Mouse (Mus musculus): ENCODE data around the gene Gm9970. TPM values are rescaled to one million over a fixed set of nuclear protein-coding genes. Genes with fewer than 3 reads are reported as not detected.

Gm9970 gene
- total and polyA plus RNA-seq, 3 experiments, result 0.10 TPM; not detected in 2

DNA sequence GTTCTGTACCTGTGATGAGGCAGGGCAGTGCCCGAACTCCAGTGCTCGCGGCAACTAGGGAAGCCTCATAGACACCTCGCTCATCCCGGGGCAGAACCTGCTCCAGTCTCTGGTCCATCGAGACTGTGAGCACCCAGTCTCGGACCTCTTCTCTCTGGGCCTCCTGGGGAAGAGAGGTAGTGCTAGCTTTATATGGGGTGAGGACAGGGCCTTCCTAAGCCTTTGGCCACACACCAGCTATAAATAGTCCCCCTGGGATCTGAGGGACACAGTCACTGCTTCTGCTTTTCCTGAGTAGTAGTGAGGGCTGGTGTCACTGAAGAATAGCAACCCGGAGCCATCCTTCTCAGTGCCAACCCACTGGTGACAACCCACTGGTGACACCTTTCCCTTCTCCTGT lies 12.8 kb upstream of the Gm9970 start:
- Histone ChIP-seq H3K36me3 (replicated peaks) (peaks cover 87% of the 10 kb centered on the region), H3K4me1 (ENCODE audit: insufficient read depth, low read depth, low read length) (peaks cover 43% of the 10 kb centered on the region), H3K4me3 (ENCODE audit: low read depth, low read length) (no peak overlapping the region), H3K9me3 (replicated peaks) (no peaks in the 10 kb centered on the region), H3K27me3 (ENCODE audit: insufficient read depth, low read length) (no peaks in the 10 kb centered on the region)
- no peak for ATAC-seq (ENCODE audit: extremely low read depth, insufficient number of reproducible peaks, low FRiP score, poor library complexity, severe bottlenecking)
- TF ChIP-seq GATA1 (IDR thresholded peaks at IDR 0.05; ENCODE audit: borderline replicate concordance, low read length) (no peak), POLR2AphosphoS5 (IDR thresholded peaks at IDR 0.05; ENCODE audit: insufficient replicate concordance, low read depth, low read length) (no peak), TAL1 (conservative IDR thresholded peaks at IDR 0.05; ENCODE audit: low read depth, low read length) (no peak), CTCF (IDR thresholded peaks at IDR 0.05; ENCODE audit: low read depth, low read length) (no peak), GATA2 (IDR thresholded peaks at IDR 0.05; ENCODE audit: borderline replicate concordance, low read depth, low read length) (no peak)
- DNase-seq (ENCODE audit: low spot score), result no peak

DNA sequence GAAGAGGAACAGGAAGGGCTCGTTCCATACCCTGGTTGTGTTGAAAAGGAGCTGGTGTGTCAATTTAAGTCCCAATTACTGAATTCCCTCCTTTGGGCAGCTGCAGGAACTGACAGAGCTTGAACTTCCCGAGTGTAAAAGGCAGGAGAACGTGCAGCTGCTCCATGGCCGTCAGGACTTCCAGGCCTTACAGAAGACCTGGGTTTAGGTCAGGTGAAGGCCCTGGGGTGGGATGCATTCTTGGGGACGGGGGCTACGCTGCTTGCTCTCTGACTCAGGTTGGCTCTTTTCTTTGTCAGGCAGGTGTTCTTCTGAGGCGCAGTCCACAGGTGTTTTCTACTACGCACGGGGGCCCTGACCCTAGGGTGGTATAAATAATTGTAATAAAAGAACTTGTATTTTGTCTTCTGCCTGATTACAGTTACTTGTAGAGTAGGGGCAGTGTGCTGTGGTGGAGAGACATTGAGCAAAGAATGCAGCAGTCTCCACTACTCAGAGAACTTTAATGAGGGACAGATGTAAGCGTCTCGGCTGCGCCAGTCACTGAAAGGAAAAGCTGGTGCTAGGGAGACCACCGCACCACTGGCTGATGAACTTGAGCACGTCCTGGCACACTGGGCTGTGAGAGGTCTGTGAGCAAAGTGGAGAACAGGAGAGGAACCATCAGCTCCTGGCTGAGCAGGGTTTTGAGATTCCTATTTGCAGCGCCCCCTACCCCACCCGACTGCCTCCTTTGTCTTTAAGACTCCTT lies 11.9 kb upstream of the Gm9970 start:
- TF ChIP-seq GATA2 (IDR thresholded peaks at IDR 0.05; ENCODE audit: borderline replicate concordance, low read depth, low read length) (no peak), POLR2AphosphoS5 (IDR thresholded peaks at IDR 0.05; ENCODE audit: insufficient replicate concordance, low read depth, low read length) (no peak), TAL1 (conservative IDR thresholded peaks at IDR 0.05; ENCODE audit: low read depth, low read length) (no peak), GATA1 (IDR thresholded peaks at IDR 0.05; ENCODE audit: borderline replicate concordance, low read length) (no peak), CTCF (IDR thresholded peaks at IDR 0.05; ENCODE audit: low read depth, low read length) (no peak)
- Histone ChIP-seq H3K27me3 (ENCODE audit: insufficient read depth, low read length) (no peaks in the 10 kb centered on the region), H3K4me1 (ENCODE audit: insufficient read depth, low read depth, low read length) (peaks cover 43% of the 10 kb centered on the region), H3K9me3 (replicated peaks) (no peaks in the 10 kb centered on the region), H3K4me3 (ENCODE audit: low read depth, low read length) (no peak overlapping the region; the same call in 1 of the 2 replicates), H3K36me3 (replicated peaks) (peaks cover 91% of the 10 kb centered on the region)
- ATAC-seq (ENCODE audit: extremely low read depth, insufficient number of reproducible peaks, low FRiP score, poor library complexity, severe bottlenecking) (no peak), DNase-seq (ENCODE audit: low spot score) (no peak)

DNA sequence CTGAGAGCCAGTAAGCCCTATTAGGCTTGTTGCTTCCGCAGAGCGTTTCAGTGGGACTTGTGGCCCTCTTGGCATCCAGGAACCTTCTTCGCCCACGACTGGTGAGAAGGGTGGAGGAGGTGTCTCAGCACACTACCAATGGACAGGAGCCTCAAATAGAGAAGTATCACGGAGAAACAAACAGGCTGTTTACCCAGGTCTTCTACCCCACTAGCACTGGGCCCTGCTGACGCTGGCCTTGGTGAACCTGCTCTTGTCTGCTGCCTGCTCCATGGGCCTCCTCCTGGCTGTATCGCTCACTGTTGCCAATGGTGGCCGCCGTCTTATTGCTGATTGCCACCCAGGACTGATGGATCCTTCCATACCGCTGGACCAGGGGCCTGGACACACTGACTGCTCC lies 11.1 kb upstream of the Gm9970 start:
- Histone ChIP-seq H3K4me1 (ENCODE audit: insufficient read depth, low read depth, low read length) (peaks cover 43% of the 10 kb centered on the region), H3K9me3 (replicated peaks) (no peaks in the 10 kb centered on the region), H3K4me3 (ENCODE audit: low read depth, low read length) (peak overlapping the region; percentile 77), H3K27me3 (ENCODE audit: insufficient read depth, low read length) (no peaks in the 10 kb centered on the region), H3K36me3 (replicated peaks) (peaks cover 91% of the 10 kb centered on the region)
- TF ChIP-seq POLR2AphosphoS5 (IDR thresholded peaks at IDR 0.05; ENCODE audit: insufficient replicate concordance, low read depth, low read length), result no peak
- no peak for TF ChIP-seq GATA1 (IDR thresholded peaks at IDR 0.05; ENCODE audit: borderline replicate concordance, low read length)
- TF ChIP-seq GATA2 (IDR thresholded peaks at IDR 0.05; ENCODE audit: borderline replicate concordance, low read depth, low read length), result no peak
- no peak for TF ChIP-seq TAL1 (conservative IDR thresholded peaks at IDR 0.05; ENCODE audit: low read depth, low read length)
- no peak for TF ChIP-seq CTCF (IDR thresholded peaks at IDR 0.05; ENCODE audit: low read depth, low read length)
- 0 out of 2 replicates have a peak, but pooled peaks have one; percentile 17 for ATAC-seq (ENCODE audit: extremely low read depth, insufficient number of reproducible peaks, low FRiP score, poor library complexity, severe bottlenecking)
- DNase-seq (ENCODE audit: low spot score), result peak; percentile 13

DNA sequence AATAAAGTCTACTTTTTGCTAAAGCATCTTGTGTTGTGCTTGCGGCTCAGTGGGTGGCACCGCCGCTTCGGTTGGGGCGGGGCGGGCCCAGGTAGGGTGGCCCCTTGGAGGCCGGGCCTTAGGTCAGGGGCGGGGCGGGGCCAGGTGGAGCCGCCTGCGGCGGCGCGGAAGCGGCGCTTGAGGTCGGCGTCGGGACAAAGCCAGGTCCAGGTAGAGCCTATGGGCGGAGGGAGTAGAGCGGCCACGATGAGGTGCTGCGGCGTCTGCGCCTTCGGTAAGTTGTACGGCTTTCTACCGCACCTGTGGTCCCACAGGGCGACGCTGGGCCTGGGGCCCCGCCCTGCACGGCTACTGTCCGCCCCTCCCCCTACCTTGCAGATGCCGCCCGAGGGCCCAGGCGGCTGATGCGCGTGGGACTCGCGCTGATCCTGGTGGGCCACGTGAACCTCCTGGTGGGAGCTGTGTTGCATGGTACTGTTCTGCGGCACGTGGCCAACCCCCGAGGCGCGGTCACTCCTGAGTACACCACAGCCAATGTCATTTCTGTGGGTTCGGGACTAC lies 10.6 kb upstream of the Gm9970 start, which contains the start of gene Krtcap3:
Krtcap3 (plus strand) TSS at position 151 of the 561 bp plus-strand sequence.
- DNase-seq (ENCODE audit: low spot score) (peak; percentile 49), ATAC-seq (ENCODE audit: extremely low read depth, insufficient number of reproducible peaks, low FRiP score, poor library complexity, severe bottlenecking) (peak; percentile 41)
- no peaks in the 10 kb centered on the region for H3K27me3 ChIP-seq (ENCODE audit: insufficient read depth, low read length)
- no peaks in the 10 kb centered on the region for H3K9me3 ChIP-seq (replicated peaks)
- H3K36me3 ChIP-seq (replicated peaks), result peaks cover 93% of the 10 kb centered on the region
- peaks cover 43% of the 10 kb centered on the region for H3K4me1 ChIP-seq (ENCODE audit: insufficient read depth, low read depth, low read length)
- TF ChIP-seq POLR2AphosphoS5 (IDR thresholded peaks at IDR 0.05; ENCODE audit: insufficient replicate concordance, low read depth, low read length) (no peak), GATA1 (IDR thresholded peaks at IDR 0.05; ENCODE audit: borderline replicate concordance, low read length) (no peak), TAL1 (conservative IDR thresholded peaks at IDR 0.05; ENCODE audit: low read depth, low read length) (no peak), CTCF (IDR thresholded peaks at IDR 0.05; ENCODE audit: low read depth, low read length) (no peak), GATA2 (IDR thresholded peaks at IDR 0.05; ENCODE audit: borderline replicate concordance, low read depth, low read length) (no peak)
- peak within 1 kb of the TSS; percentile 77 for H3K4me3 ChIP-seq (ENCODE audit: low read depth, low read length)

DNA sequence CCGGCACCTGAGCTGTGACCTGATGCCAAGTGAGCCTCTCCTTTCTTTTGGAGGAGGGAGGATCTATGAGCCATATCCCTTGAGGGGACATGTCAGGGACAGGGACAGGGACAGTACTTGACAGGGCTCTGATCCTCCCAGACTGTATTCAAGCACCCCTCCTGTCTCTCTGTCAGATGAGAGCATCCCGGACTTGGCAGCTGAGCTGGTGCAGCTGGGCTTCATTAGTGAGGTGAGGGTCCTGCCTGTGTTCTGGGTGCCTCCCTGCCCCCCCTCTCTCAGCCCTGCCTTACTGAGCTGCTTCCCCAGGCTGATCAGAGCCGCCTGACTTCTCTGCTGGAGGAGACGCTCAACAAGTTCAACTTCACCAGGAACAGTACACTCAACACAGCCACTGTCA lies 9.7 kb upstream of the Gm9970 start:
- no peak for TF ChIP-seq GATA2 (IDR thresholded peaks at IDR 0.05; ENCODE audit: borderline replicate concordance, low read depth, low read length)
- TF ChIP-seq TAL1 (conservative IDR thresholded peaks at IDR 0.05; ENCODE audit: low read depth, low read length), result no peak
- no peak for TF ChIP-seq GATA1 (IDR thresholded peaks at IDR 0.05; ENCODE audit: borderline replicate concordance, low read length)
- TF ChIP-seq CTCF (IDR thresholded peaks at IDR 0.05; ENCODE audit: low read depth, low read length), result no peak
- no peak for TF ChIP-seq POLR2AphosphoS5 (IDR thresholded peaks at IDR 0.05; ENCODE audit: insufficient replicate concordance, low read depth, low read length)
- Histone ChIP-seq H3K36me3 (replicated peaks) (peaks cover 94% of the 10 kb centered on the region), H3K4me3 (ENCODE audit: low read depth, low read length) (peak overlapping the region; percentile 77; the same call in 1 of the 2 replicates), H3K4me1 (ENCODE audit: insufficient read depth, low read depth, low read length) (peaks cover 43% of the 10 kb centered on the region), H3K9me3 (replicated peaks) (no peaks in the 10 kb centered on the region), H3K27me3 (ENCODE audit: insufficient read depth, low read length) (no peaks in the 10 kb centered on the region)
- no peak for DNase-seq (ENCODE audit: low spot score)
- ATAC-seq (ENCODE audit: extremely low read depth, insufficient number of reproducible peaks, low FRiP score, poor library complexity, severe bottlenecking), result no peak

DNA sequence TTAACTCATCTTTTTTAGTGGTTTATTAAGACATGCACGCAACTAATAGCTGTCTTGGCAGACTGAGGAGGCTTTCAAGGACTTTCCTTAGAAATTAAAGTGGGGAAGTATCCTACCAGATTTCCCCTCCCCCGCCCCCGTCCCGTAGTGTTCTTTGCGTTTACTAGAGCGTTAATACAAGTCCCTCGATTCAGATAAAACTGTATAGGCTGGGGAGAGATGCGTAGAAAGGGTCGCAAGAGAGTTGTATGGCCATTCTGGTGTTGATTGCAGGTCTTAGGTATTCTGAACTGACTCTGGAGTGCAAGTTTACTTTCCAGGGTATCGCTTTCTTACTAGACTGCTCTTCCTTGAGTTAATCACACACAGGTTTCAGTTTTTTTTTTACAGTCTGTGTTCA lies 1.2 kb upstream of the Gm9970 start:
- no peak for DNase-seq (ENCODE audit: low spot score)
- H3K27me3 ChIP-seq (ENCODE audit: insufficient read depth, low read length), result peaks cover 2% of the 10 kb centered on the region; the same call in 1 of the 2 replicates
- no peaks in the 10 kb centered on the region for H3K9me3 ChIP-seq (replicated peaks)
- no peak for TF ChIP-seq TAL1 (conservative IDR thresholded peaks at IDR 0.05; ENCODE audit: low read depth, low read length)
- TF ChIP-seq POLR2AphosphoS5 (IDR thresholded peaks at IDR 0.05; ENCODE audit: insufficient replicate concordance, low read depth, low read length), result no peak
- TF ChIP-seq CTCF (IDR thresholded peaks at IDR 0.05; ENCODE audit: low read depth, low read length), result no peak
- H3K36me3 ChIP-seq (replicated peaks), result peaks cover 37% of the 10 kb centered on the region
- ATAC-seq (ENCODE audit: extremely low read depth, insufficient number of reproducible peaks, low FRiP score, poor library complexity, severe bottlenecking), result no peak
- H3K4me1 ChIP-seq (ENCODE audit: insufficient read depth, low read depth, low read length), result peaks cover 14% of the 10 kb centered on the region
- no peak overlapping the region; the same call in 1 of the 2 replicates for H3K4me3 ChIP-seq (ENCODE audit: low read depth, low read length)
